Mouse (Mus musculus) fat pad, adult 2 months (tissue): ENCODE data around the gene Slc35f1.

ENCODE experiments used
- DNase-seq: peaks from one replicate; pipeline ENCODE4 v3.0.0-alpha.2; 2011; ENCODE audit warnings: low read depth, low spot score; ENCODE audit errors: extremely low read depth

The Slc35f1 gene

GRCm38 (mm10) chr10:52918715-52919114 lies 228.4 kb downstream of the Slc35f1 start:
- no peak for DNase-seq

DNA sequence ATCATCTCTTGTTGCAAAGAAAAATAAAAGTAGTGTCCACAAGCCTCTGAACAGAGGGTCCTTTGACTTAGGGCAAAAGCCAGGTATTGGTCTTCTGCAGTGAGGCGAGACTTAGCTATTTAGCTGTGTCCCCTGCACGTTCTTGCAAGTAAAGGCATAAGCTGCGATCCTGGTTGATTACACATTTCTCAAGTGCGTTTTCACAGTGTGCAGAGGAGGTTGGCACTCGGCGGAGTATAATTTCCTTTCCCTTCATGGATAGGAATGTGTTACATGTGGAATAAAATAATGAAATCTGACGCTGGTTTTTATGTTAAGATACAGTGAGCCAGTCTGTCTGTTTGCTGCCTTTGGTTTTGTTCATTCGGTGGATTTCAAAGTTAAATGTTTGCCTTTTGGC lies 232.8 kb downstream of the Slc35f1 start:
- DNase-seq: no peak

GRCm38 (mm10) chr10:52926330-52926729 lies 236.0 kb downstream of the Slc35f1 start:
- DNase-seq: no peak

DNA sequence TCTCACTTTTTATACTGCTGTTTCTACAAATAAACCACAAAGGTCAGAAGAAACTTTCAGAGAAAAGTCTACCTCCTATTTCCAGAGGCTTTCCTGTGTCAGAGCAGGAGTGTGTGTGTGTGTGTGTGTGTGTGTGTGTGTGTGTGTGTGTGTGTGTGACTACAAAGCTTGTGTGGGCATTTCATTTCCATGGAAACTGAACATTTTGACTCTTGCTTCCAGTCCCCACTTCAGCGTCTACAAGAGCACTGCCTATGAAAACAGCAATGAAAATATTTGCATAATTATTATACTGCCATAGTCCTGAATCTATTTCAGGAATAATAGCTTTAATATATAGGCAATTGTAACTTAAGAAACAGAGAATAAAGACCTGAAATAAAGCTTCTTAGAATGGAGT lies 241.8 kb downstream of the Slc35f1 start:
- no peak for DNase-seq

DNA sequence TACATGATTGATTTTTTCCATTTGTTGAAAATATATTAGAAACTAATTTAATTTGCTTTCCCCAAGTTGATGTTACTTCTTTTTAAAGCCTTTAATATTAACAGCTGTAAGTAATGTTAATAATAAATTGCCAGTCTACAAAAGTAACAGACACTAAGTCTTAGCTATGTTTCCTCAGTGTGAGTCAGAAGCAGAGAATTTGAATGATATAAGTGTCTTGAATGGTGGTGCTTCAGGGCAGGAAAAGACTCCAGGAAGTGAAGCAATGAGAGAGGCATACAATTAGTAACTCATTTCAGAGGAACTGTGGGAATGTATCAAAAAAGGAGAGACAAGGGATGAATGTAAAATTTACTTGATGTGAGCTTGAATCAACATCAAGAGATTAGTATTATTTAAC lies 244.3 kb downstream of the Slc35f1 start:
- no peak for DNase-seq

- no peak for DNase-seq
These were observed 249.9 kb downstream of the Slc35f1 start for GRCm38 (mm10) chr10:52940111-52940830.

DNA sequence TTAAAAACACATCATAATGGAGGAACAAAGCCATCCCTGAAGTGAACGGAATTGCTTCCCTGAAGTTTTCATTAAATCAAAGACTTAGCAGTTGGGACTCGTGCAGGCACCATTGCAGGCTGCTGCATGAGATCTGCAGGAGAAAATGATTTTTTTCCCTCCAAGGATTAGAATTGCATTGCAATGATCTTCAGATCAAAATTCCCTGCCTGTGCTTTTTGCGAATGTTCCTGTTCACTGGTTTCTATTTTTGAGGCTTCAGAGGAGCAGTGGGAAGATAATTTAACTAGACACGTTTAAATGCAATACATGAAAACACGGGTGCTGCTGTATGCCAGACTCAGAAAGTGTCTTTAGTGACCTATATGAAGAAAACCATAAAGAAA lies 250.5 kb downstream of the Slc35f1 start:
- no peak for DNase-seq

- DNase-seq: no peak
These were observed 262.2 kb downstream of the Slc35f1 start for GRCm38 (mm10) chr10:52952581-52952980.

- DNase-seq: no peak
These were observed 266.4 kb downstream of the Slc35f1 start for GRCm38 (mm10) chr10:52956728-52957127.

DNA sequence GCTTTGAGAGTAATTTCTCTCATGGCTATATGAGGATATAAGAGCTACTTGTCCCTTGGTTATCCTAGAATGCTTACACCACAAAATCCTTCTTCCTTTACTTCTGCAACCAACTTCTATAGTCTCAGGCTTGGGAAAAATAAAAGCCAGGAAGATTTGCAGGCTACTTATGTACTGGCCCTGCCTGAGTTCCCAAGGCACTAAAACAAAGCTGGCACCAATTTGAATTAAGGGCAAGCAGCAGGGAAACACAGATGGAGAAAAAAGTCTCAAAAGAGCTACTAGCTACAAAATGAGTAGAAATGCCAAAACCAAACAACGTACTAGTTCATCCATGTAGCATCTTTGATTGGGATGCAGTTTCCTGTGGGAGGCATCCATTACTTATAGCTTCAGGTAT lies 288.9 kb downstream of the Slc35f1 start:
- DNase-seq: no peak

GRCm38 (mm10) chr10:52982836-52983235 lies 292.5 kb downstream of the Slc35f1 start:
- no peak for DNase-seq

- DNase-seq: no peak
These were observed 301.9 kb downstream of the Slc35f1 start for GRCm38 (mm10) chr10:52992246-52992645.

GRCm38 (mm10) chr10:52996886-52997285 lies 306.6 kb downstream of the Slc35f1 start:
- DNase-seq: no peak

DNA sequence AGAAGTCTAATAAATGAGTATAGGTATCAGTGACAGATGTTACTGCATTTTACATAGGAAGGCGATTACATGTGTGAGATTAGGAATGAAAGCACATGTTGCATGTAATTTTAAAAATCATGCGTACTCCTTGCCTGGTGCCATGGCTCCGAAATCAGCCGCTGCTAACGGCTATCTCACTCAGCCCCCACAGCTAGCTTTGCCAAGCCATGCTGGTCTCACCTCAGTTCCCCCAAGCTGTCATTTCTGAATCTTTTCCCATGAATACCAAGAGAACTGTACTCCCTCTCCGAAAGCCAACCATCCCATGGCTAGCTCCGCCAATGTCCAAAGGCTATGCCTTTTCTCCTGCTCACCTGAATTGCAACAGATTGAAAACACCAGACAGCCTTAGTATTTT lies 310.8 kb downstream of the Slc35f1 start:
- DNase-seq: no peak

GRCm38 (mm10) chr10:53006229-53007190 lies 316.2 kb downstream of the Slc35f1 start:
- no peak for DNase-seq

GRCm38 (mm10) chr10:53013878-53014277 lies 323.5 kb downstream of the Slc35f1 start:
- no peak for DNase-seq

DNA sequence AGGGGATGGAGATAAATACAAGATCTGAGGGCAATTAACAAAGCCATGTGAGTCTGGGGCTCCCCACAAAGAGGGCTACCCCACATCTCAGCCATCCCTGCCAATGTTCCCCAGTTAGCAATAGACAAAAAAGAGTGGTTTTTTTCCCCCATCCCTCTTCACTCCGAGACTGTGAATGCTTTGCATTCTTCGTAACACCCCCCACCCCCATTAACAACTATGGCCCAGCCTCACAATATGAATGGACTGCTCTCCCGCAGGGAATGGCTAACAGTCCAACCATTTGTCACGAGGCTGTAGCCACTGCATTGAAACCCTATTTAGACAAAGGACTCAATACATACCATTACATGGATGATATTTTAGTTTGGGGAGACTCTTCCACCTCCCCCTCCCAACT lies 338.1 kb downstream of the Slc35f1 start:
- DNase-seq: no peak

DNA sequence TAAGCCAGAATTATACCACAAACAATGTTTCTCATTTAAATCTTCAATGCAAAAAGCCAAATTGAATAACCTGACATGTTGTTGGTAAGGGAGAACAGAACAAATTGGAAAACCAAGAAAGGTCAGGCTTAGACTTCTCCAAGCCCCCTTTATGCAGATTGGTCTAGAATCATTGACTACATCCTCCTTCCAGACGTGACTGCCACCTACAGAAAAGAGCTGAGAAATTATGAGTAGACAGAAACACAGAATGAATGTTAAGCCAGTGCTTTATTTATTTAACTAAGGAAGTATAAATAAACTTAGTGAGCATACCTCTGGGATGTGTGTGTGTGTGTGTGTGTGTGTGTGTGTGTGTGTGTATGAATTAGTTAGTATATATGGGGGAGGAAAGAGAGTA lies 344.9 kb downstream of the Slc35f1 start:
- DNase-seq: no peak

DNA sequence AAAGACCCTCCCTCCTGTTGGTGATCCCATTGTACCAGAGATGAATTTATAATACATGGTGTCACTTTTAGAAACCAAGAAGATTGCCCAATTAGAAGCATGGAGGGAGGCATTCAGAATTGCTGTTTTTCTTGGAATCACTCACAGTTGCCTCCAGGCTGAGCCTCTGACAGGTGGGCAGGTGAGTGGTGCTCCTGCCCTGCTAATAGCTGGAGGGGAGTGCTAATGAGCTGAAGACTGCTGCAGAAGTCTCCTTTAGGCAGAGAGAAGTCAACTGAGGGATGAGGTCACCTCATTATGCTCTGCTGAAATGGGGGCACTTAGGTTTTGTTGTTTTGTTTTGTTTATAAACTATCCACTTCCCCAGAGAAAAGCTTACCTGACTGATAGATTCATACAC lies 355.6 kb downstream of the Slc35f1 start:
- no peak for DNase-seq

GRCm38 (mm10) chr10:53052521-53052920 lies 362.2 kb downstream of the Slc35f1 start:
- DNase-seq: no peak

DNA sequence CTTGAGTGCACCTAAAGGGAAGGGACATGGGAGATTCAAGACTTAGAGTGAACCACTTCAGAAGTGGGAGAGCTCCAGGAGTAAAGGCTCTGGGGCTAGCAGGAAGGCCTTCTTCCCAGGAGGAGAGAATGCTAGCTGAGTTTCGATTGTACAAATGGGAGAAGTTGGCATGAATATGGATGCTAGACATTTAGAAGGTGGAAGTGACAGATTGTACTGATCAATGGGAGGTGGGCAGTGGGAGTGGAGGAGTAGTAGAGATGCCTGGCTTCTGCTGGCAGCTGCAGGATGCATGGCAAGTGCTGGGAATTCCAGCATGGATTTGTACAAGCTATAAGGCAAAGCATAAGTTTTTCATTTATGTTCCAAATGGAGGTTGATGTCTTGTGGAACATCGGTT lies 370.4 kb downstream of the Slc35f1 start:
- DNase-seq: no peak

DNA sequence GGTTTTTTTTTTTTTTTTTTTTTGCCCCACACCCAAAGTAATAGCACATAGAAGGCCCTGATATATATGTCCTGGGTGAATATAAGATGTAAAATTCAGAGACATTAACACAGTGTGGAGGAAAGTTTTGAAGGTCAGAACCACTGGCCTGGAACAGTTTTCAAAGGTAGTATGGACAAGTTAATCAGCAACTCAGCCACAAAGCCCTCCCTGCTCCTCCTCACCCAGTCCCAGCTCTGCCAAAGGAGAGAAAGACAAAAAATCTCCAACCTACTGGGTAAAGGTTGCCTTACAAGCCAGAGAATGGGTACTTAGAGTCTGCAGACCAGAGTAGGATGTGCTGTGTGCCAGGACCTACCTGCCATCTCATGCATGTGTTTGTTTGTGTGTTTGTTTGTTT lies 372.4 kb downstream of the Slc35f1 start:
- DNase-seq: no peak
